Comparison of ENCODE assay signal across 8 mouse cellular contexts in the genomic region with DNA sequence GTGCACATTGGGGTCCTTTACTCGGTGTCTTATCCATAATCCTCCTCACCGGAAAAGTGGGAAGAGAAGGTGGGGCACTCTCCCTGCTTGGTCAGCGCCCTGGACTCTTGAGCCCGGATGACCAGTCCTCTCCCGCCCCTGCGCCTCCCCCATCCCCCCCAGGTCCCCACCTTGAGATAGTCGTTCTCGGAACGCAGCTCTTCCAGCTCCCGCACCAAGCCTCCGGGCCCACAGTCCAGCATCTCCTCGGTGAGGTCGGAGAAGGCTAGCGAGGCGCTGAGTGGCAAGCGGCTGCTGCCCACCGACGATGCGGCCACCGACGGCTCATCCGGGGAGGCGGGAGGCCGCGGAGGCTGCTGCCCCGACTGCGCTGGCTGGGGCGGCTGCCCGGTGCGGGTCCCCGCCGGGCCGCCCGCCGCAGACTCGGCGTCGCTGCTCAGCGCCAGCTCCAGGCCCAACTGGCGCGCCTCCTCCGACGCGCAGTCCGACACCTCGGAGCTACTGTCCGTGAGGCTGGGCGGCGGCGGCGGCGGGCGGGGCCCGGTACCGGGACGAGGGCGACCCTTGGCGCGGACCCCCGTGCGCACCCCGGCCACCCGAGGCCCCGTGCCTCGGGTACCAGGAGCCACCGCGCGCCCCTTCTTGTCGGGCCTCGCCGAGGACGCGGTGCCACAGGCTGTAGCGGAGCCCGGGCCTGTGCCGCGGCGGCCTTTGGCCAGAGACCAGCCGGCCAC. TPM values are rescaled to one million over a fixed set of nuclear protein-coding genes. Genes with fewer than 3 reads are reported as not detected.
A peak's percentile ranks its signal among the peaks of the same experiment; 100 is the strongest.
DNase-seq lines count a peak whose midpoint lies in the region; ATAC-seq and TF ChIP-seq lines count a peak whose summit lies in the region.

No protein-coding gene starts in this region.

- H3K27me3 ChIP-seq in E14TG2a.4 (ENCODE audit: insufficient read depth, low read length) = peaks cover 69% of the 10 kb centered on the region
- H3K27me3 ChIP-seq in hindbrain, embryonic 11.5 days (ENCODE audit: control insufficient read depth, insufficient read depth, low read length) = no peaks in the 10 kb centered on the region
- peaks cover 32% of the 10 kb centered on the region for H3K27me3 ChIP-seq in liver, postnatal 0 days (ENCODE audit: insufficient read depth, low read length)

- H3K9me3 ChIP-seq in E14TG2a.4 (ENCODE audit: low read length) = no peaks in the 10 kb centered on the region
- no peaks in the 10 kb centered on the region for H3K9me3 ChIP-seq in hindbrain, embryonic 11.5 days (ENCODE audit: control insufficient read depth, low read length)
- H3K9me3 ChIP-seq in liver, postnatal 0 days (ENCODE audit: low read length) = no peaks in the 10 kb centered on the region

- H3K4me2 ChIP-seq in hindbrain, embryonic 11.5 days (replicated peaks; ENCODE audit: low read depth, low read length) = peak overlapping the region; percentile 89
- H3K4me2 ChIP-seq in liver, postnatal 0 days (ENCODE audit: low read depth, low read length) = peak overlapping the region; percentile 73

- DNase-seq in heart, adult 11 months = peak; percentile 95
- no peak for DNase-seq in heart, adult 8-10 months (ENCODE audit: low spot score)
- peak; percentile 43 for DNase-seq in hindbrain, embryonic 11.5 days (ENCODE audit: low spot score)
- no peak for DNase-seq in liver, postnatal 0 days
- peak; percentile 29 for DNase-seq in yolk sac, embryonic 10.5 days (ENCODE audit: low spot score)
- DNase-seq in frontal cortex, adult 2 months (ENCODE audit: extremely low spot score in 1 of 2, low spot score in 1 of 2) = no peak

- peak; percentile 1; the same call in 1 of the 2 replicates for ATAC-seq in hindbrain, embryonic 11.5 days (ENCODE audit: low FRiP score)
- 0 out of 2 replicates have a peak, but pooled peaks have one; percentile 9 for ATAC-seq in liver, postnatal 0 days

- TF ChIP-seq CTCF in E14TG2a.4 (conservative IDR thresholded peaks at IDR 0.05; ENCODE audit: low read length) = no peak
- no peak for TF ChIP-seq CTCF in cortical plate, adult 2 months (IDR thresholded peaks at IDR 0.05; ENCODE audit: extremely low read depth, insufficient read depth, low read length)
- TF ChIP-seq CTCF in liver, postnatal 0 days (IDR thresholded peaks at IDR 0.05; ENCODE audit: low read depth) = no peak

- H3K4me3 ChIP-seq in E14TG2a.4 (replicated peaks; ENCODE audit: low read length) = peak overlapping the region; percentile 87
- H3K4me3 ChIP-seq in cortical plate, adult 2 months (ENCODE audit: insufficient read depth, low read length) = peak overlapping the region; percentile 37
- peak overlapping the region; percentile 97 for H3K4me3 ChIP-seq in hindbrain, embryonic 11.5 days (ENCODE audit: low read depth, low read length)
- peak overlapping the region; percentile 50 for H3K4me3 ChIP-seq in liver, postnatal 0 days (ENCODE audit: low read depth, low read length)

- peak overlapping the region; percentile 99 for H3K9ac ChIP-seq in hindbrain, embryonic 11.5 days (ENCODE audit: low read depth, low read length)
- peak overlapping the region; percentile 69 for H3K9ac ChIP-seq in liver, postnatal 0 days (replicated peaks)

- WGBS in hindbrain, embryonic 11.5 days = under 1% methylated on average over 55 of the region's 79 CpGs
- 2% methylated on average over 34 of the region's 79 CpGs for WGBS in liver, postnatal 0 days (ENCODE audit: insufficient replicate concordance)

- peak overlapping the region; percentile 84 for H3K27ac ChIP-seq in cortical plate, adult 2 months (ENCODE audit: insufficient read depth, low read length)
- peak overlapping the region; percentile 98 for H3K27ac ChIP-seq in hindbrain, embryonic 11.5 days (ENCODE audit: low read depth, low read length)
- peak overlapping the region; percentile 70 for H3K27ac ChIP-seq in liver, postnatal 0 days (ENCODE audit: low read depth)

- TF ChIP-seq EP300 in liver, postnatal 0 days (IDR thresholded peaks at IDR 0.05; ENCODE audit: low read depth) = no peak

- peaks cover 31% of the 10 kb centered on the region for H3K4me1 ChIP-seq in E14TG2a.4 (replicated peaks; ENCODE audit: low read depth, low read length)
- peaks cover 8% of the 10 kb centered on the region for H3K4me1 ChIP-seq in cortical plate, adult 2 months (ENCODE audit: control insufficient read depth, insufficient read depth, low read length)
- H3K4me1 ChIP-seq in hindbrain, embryonic 11.5 days (replicated peaks; ENCODE audit: control insufficient read depth, insufficient read depth, low read length) = peaks cover 17% of the 10 kb centered on the region
- H3K4me1 ChIP-seq in liver, postnatal 0 days (ENCODE audit: insufficient read depth) = peaks cover 21% of the 10 kb centered on the region

- H3K36me3 ChIP-seq in E14TG2a.4 (ENCODE audit: insufficient read depth, low read length) = peaks cover 4% of the 10 kb centered on the region; the same call in 1 of the 2 replicates
- H3K36me3 ChIP-seq in hindbrain, embryonic 11.5 days (ENCODE audit: control insufficient read depth, insufficient read depth, low read length) = no peaks in the 10 kb centered on the region
- H3K36me3 ChIP-seq in liver, postnatal 0 days (replicated peaks; ENCODE audit: insufficient read depth, low read length) = no peaks in the 10 kb centered on the region

- no peak for TF ChIP-seq POLR2A in cortical plate, adult 2 months (IDR thresholded peaks at IDR 0.05; ENCODE audit: extremely low read depth, insufficient read depth, low read length)

RNA-seq across cellular contexts. Expression of gene Soga1, which starts 0.8 kb away (rescaled TPM):
- 10 to 100 TPM in 1 of 4 experiments, 1 to 10 TPM in 3; 8.7 to 11.1 (median 8.9) TPM for total RNA-seq in heart, adult 8-10 months (2022)
- polyA plus RNA-seq in cortical plate, adult 2 months (2012; rRNA removed) = 5.8 and 6.8 TPM in 2 replicates
- 7.2 and 9.8 TPM in 2 replicates for polyA plus RNA-seq in hindbrain, embryonic 11.5 days (2014; fragmentation: Nextera tagmentation; extraction: Ambion mirVana)
- polyA plus RNA-seq in liver, postnatal 0 days (2015; fragmentation: Nextera tagmentation; extraction: Ambion mirVana) = 0.65 and 1.0 TPM in 2 replicates
- 8.5 and 10.5 TPM in 2 replicates for polyA plus RNA-seq in frontal cortex, adult 2 months (2012; rRNA removed)

RNA-seq across cellular contexts. Expression of gene Tldc2, which starts 8.6 kb away (rescaled TPM):
- not detected for total RNA-seq in heart, adult 8-10 months (2022)
- polyA plus RNA-seq in cortical plate, adult 2 months (2012; rRNA removed) = not detected in 2 replicates
- polyA plus RNA-seq in hindbrain, embryonic 11.5 days (2014; fragmentation: Nextera tagmentation; extraction: Ambion mirVana) = not detected in 2 replicates
- not detected in 2 replicates for polyA plus RNA-seq in liver, postnatal 0 days (2015; fragmentation: Nextera tagmentation; extraction: Ambion mirVana)
- 0.30 TPM in 1 of 2 replicates, not detected in the other for polyA plus RNA-seq in frontal cortex, adult 2 months (2012; rRNA removed)

RNA-seq across cellular contexts. Expression of gene Samhd1, which starts 56.8 kb away (rescaled TPM):
- total RNA-seq in heart, adult 8-10 months (2022) = 10 to 100 TPM; 20.5 to 23.6 (median 21.5) TPM
- 14.7 and 15.9 TPM in 2 replicates for polyA plus RNA-seq in cortical plate, adult 2 months (2012; rRNA removed)
- polyA plus RNA-seq in hindbrain, embryonic 11.5 days (2014; fragmentation: Nextera tagmentation; extraction: Ambion mirVana) = 23.6 and 29.9 TPM in 2 replicates
- polyA plus RNA-seq in liver, postnatal 0 days (2015; fragmentation: Nextera tagmentation; extraction: Ambion mirVana) = 16.5 and 17.3 TPM in 2 replicates
- 20.8 and 23.0 TPM in 2 replicates for polyA plus RNA-seq in frontal cortex, adult 2 months (2012; rRNA removed)

Comparison
In these comparisons a context has a peak if more than half of its experiments do, and no peak if none do; other contexts are left out.
1. DNase-seq: peak in heart, adult 11 months (single experiment), hindbrain, embryonic 11.5 days (single experiment) and yolk sac, embryonic 10.5 days (single experiment); none in heart, adult 8-10 months (single experiment), liver, postnatal 0 days (single experiment) and frontal cortex, adult 2 months (0 of 2).
2. H3K4me3 ChIP-seq: peak in every context shown above with its lines; median percentile 97 in hindbrain, embryonic 11.5 days; 87 in E14TG2a.4; 50 in liver, postnatal 0 days; 37 in cortical plate, adult 2 months.
3. Peak in every context shown above with its lines, with median percentiles within 50 percentile points of each other: H3K27ac ChIP-seq.